Mouse (Mus musculus) MEL-GATA-1-ER (cell line): ENCODE measurements at regions not wholly inside any gene's neighbourhood (a gene's known extent, or its start where the extent isn't known, plus 50 kb on each side); places are given as distances from the start of the nearest gene placed in this dataset.

ENCODE experiments used
- DNase-seq: peaks from one replicate; pipeline ENCODE4 v3.0.0-alpha.2; 2012; ENCODE audit warnings: low read depth; ENCODE audit errors: extremely low read depth

GRCm38 (mm10) chr12:71778137-71778536, 52.7 kb upstream of the Daam1 start:
- DNase-seq, result no peak

- no peak for DNase-seq
Observed at GRCm38 (mm10) chr12:71778948-71779347, 51.9 kb upstream of the Daam1 start.

- DNase-seq, result no peak
Observed at GRCm38 (mm10) chr12:71779418-71779817, 51.5 kb upstream of the Daam1 start.
